Mouse (Mus musculus) lung, embryonic 14.5 days (tissue): ENCODE results near the gene Ugt1a9. TPM values are rescaled to one million over a fixed set of nuclear protein-coding genes. Genes with fewer than 3 reads are reported as not detected.

Source experiments
- ATAC-seq: fragments of 200-750 bp; cut with Nextera tagmentation; 2 replicates; pipeline ENCODE4 v1.8.0; 2017; ENCODE audit warnings: mild to moderate bottlenecking, moderate TSS enrichment, moderate library complexity; ENCODE audit not compliant: insufficient read depth
- DNase-seq: peaks from one replicate; pipeline ENCODE4 v3.0.0-alpha.2; 2015
- H3K27ac ChIP-seq: fragments of 300-500 bp; sonication (generic); 2 replicates; pipeline ENCODE4 v1.5.1; 2014; ENCODE audit warnings: low read depth, mild to moderate bottlenecking, moderate library complexity
- H3K27me3 ChIP-seq: fragments of 300-500 bp; sonication (generic); 2 replicates; pipeline ENCODE4 v1.6.1; 2014; ENCODE audit warnings: low read length, control low read depth; ENCODE audit not compliant: insufficient read depth
- H3K36me3 ChIP-seq: fragments of 300-500 bp; sonication (generic); 2 replicates; pipeline ENCODE4 v1.6.1; 2014; ENCODE audit warnings: control low read depth; ENCODE audit not compliant: insufficient read depth
- H3K4me1 ChIP-seq: fragments of 300-500 bp; sonication (generic); 2 replicates; pipeline ENCODE4 v1.6.1; 2014; ENCODE audit warnings: antibody characterized with exemption, control low read depth; ENCODE audit not compliant: insufficient read depth
- H3K4me2 ChIP-seq: fragments of 300-500 bp; sonication (generic); 2 replicates; pipeline ENCODE4 v1.6.1; 2014; ENCODE audit warnings: mild to moderate bottlenecking
- H3K4me3 ChIP-seq: fragments of 300-500 bp; sonication (generic); 2 replicates; pipeline ENCODE4 v1.5.1; 2014; ENCODE audit warnings: low read depth, low read length
- H3K9ac ChIP-seq: fragments of 300-500 bp; sonication (generic); 2 replicates; pipeline ENCODE4 v1.6.1; 2014
- H3K9me3 ChIP-seq: fragments of 300-500 bp; sonication (generic); 2 replicates; pipeline ENCODE4 v1.6.1; 2016; ENCODE audit warnings: low read depth, low read length, control low read depth
- CTCF ChIP-seq: IDR thresholded peaks from 2 replicates; pipeline ENCODE4 v1.5.1; 2016; ENCODE audit warnings: antibody characterized with exemption, low read depth
- WGBS: fragments of 180-500 bp; shearing (Covaris S2); extraction: QIAGEN DNeasy Blood & Tissue Kit; methylation state at CpG from one replicate; pipeline ENCODE4 v1.1.7; 2014; 5-methylcytosine and 5-hydroxymethylcytosine counted together
- polyA plus RNA-seq: library from polyadenylated mRNA; unstranded; fragments of >200 nt; fragmentation: Nextera tagmentation; extraction: Ambion mirVana; gene quantifications from 2 replicates; pipeline ENCODE4 v1.2.1, GENCODE M21; 2014

Ugt1a9 gene
- polyA plus RNA-seq, 1 experiment from 2014 or later, result not detected

DNA sequence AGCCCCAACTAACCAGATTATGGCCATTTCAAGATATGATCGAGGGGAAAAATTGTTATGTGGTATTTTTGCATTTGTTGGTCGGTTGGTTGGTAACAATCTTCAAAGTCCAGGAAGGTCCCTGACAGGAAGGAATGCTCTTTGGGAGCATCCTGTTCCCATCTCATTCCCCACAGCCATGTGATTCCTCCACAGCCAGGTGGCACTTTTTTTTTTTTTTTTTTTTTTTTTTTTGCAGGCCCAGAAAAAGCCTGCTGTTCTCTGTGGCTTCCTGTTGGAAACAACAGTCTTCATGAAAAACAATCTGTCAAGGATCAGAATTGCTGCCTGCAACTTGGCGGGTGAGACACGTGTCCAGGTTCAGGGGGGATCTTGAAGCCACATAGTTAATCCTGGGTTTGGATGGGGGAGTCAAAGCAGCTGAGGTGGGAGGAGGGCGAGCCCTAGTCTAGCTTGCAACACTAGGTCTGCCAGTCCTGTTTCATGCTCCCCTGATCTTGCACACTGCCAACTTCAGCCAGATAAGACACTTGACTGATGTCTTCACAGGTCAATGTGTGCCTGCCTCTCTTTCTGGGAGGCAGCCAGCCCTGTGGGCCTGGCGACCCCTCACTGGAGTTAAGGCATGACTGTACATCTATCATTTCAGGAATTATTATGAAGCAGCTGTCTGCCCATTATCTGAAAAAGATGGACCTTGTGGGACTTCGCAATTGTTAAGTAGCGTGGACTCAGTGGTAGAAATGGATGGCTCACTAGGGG lies 188.5 kb downstream of the Ugt1a9 start:
- Histone ChIP-seq H3K4me2 (no peak overlapping the region), H3K27me3 (no peaks in the 10 kb centered on the region), H3K9me3 (peaks cover 28% of the 10 kb centered on the region), H3K9ac (no peak overlapping the region), H3K27ac (no peak overlapping the region; the same call in 1 of the 2 replicates), H3K36me3 (peaks cover 45% of the 10 kb centered on the region), H3K4me1 (no peaks in the 10 kb centered on the region), H3K4me3 (no peak overlapping the region)
- ATAC-seq, result peak; percentile 12; the same call in 1 of the 2 replicates
- DNase-seq, result peak; percentile 70
- WGBS, result 58% methylated on average over 8 of the region's 8 CpGs
- TF ChIP-seq CTCF, result no peak

GRCm38 (mm10) chr1:88259643-88260024 lies 189.0 kb downstream of the Ugt1a9 start:
- H3K9me3 ChIP-seq, result peaks cover 25% of the 10 kb centered on the region
- no peak overlapping the region for H3K4me2 ChIP-seq
- ATAC-seq (peak; percentile 15; the same call in 1 of the 2 replicates), DNase-seq (no peak)
- no peak overlapping the region for H3K9ac ChIP-seq
- 65% methylated on average over 4 of the region's 4 CpGs for WGBS
- no peak overlapping the region for H3K4me3 ChIP-seq
- H3K27ac ChIP-seq, result no peak overlapping the region
- no peak for TF ChIP-seq CTCF
- no peaks in the 10 kb centered on the region for H3K27me3 ChIP-seq
- H3K36me3 ChIP-seq, result peaks cover 51% of the 10 kb centered on the region
- no peaks in the 10 kb centered on the region for H3K4me1 ChIP-seq

- TF ChIP-seq CTCF, result no peak
- H3K9ac ChIP-seq, result no peak overlapping the region
- peaks cover 20% of the 10 kb centered on the region for H3K9me3 ChIP-seq
- no peak for DNase-seq
- H3K4me2 ChIP-seq, result no peak overlapping the region
- H3K36me3 ChIP-seq, result peaks cover 56% of the 10 kb centered on the region
- no peaks in the 10 kb centered on the region for H3K27me3 ChIP-seq
- no peak overlapping the region for H3K4me3 ChIP-seq
- peak; percentile 18 for ATAC-seq
- H3K4me1 ChIP-seq, result no peaks in the 10 kb centered on the region
- 72% methylated on average over 6 of the region's 6 CpGs for WGBS
- no peak overlapping the region for H3K27ac ChIP-seq
Observed at GRCm38 (mm10) chr1:88260114-88260513, 189.5 kb downstream of the Ugt1a9 start.

- DNase-seq (no peak), ATAC-seq (no peak)
- H3K4me2 ChIP-seq, result no peak overlapping the region
- H3K4me1 ChIP-seq, result no peaks in the 10 kb centered on the region
- no peaks in the 10 kb centered on the region for H3K27me3 ChIP-seq
- no peak overlapping the region for H3K4me3 ChIP-seq
- no peak for TF ChIP-seq CTCF
- no peak overlapping the region for H3K27ac ChIP-seq
- no peak overlapping the region for H3K9ac ChIP-seq
- WGBS, result 79% methylated on average over 10 of the region's 10 CpGs
- peaks cover 13% of the 10 kb centered on the region for H3K9me3 ChIP-seq
- H3K36me3 ChIP-seq, result peaks cover 63% of the 10 kb centered on the region
Observed at GRCm38 (mm10) chr1:88260604-88261377, 190.2 kb downstream of the Ugt1a9 start.

- Histone ChIP-seq H3K27me3 (no peaks in the 10 kb centered on the region), H3K4me2 (no peak overlapping the region), H3K4me3 (no peak overlapping the region), H3K9me3 (peaks cover 6% of the 10 kb centered on the region; the same call in 1 of the 2 replicates), H3K36me3 (peaks cover 72% of the 10 kb centered on the region), H3K9ac (no peak overlapping the region), H3K4me1 (no peaks in the 10 kb centered on the region), H3K27ac (no peak overlapping the region)
- TF ChIP-seq CTCF, result no peak
- ATAC-seq (peak; percentile 1; the same call in 1 of the 2 replicates), DNase-seq (no peak)
- WGBS, result 83% methylated on average over 7 of the region's 7 CpGs
Observed at GRCm38 (mm10) chr1:88261706-88262105, 191.1 kb downstream of the Ugt1a9 start.

- peaks cover 77% of the 10 kb centered on the region for H3K36me3 ChIP-seq
- DNase-seq (peak; percentile 81), ATAC-seq (peak; percentile 1; the same call in 1 of the 2 replicates)
- no peaks in the 10 kb centered on the region for H3K4me1 ChIP-seq
- no peak overlapping the region for H3K4me3 ChIP-seq
- H3K4me2 ChIP-seq, result no peak overlapping the region
- TF ChIP-seq CTCF, result no peak
- no peak overlapping the region for H3K9ac ChIP-seq
- WGBS, result 67% methylated on average over 4 of the region's 4 CpGs
- no peak overlapping the region for H3K27ac ChIP-seq
- H3K27me3 ChIP-seq, result no peaks in the 10 kb centered on the region
- peaks cover 4% of the 10 kb centered on the region; the same call in 1 of the 2 replicates for H3K9me3 ChIP-seq
Observed at GRCm38 (mm10) chr1:88262255-88262654, 191.7 kb downstream of the Ugt1a9 start.

GRCm38 (mm10) chr1:88262961-88263360 lies 192.4 kb downstream of the Ugt1a9 start:
- no peak overlapping the region for H3K4me2 ChIP-seq
- H3K9ac ChIP-seq, result no peak overlapping the region
- DNase-seq, result no peak
- no peak overlapping the region for H3K27ac ChIP-seq
- WGBS, result 71% methylated on average over 6 of the region's 6 CpGs
- no peaks in the 10 kb centered on the region for H3K4me1 ChIP-seq
- no peak for TF ChIP-seq CTCF
- ATAC-seq, result no peak
- peaks cover 84% of the 10 kb centered on the region for H3K36me3 ChIP-seq
- no peak overlapping the region for H3K4me3 ChIP-seq
- H3K27me3 ChIP-seq, result no peaks in the 10 kb centered on the region
- H3K9me3 ChIP-seq, result no peaks in the 10 kb centered on the region
